Mouse (Mus musculus): ENCODE data around the gene Fgf23.

- TF ChIP-seq GATA1 (IDR thresholded peaks at IDR 0.05; ENCODE audit: low read length) (no peak), TAL1 (IDR thresholded peaks at IDR 0.05; ENCODE audit: low read length) (no peak)
Observed at GRCm38 (mm10) chr6:127103506-127104275, 31.0 kb downstream of the Fgf23 start.

Data from erythroblast, embryonic 14.5 days (primary cell).